Mouse (Mus musculus): ENCODE results near the gene Kti12. TPM values are rescaled to one million over a fixed set of nuclear protein-coding genes. Genes with fewer than 3 reads are reported as not detected.

The Kti12 gene
- total and polyA plus RNA-seq, 3 experiments: 65.3 to 90.5 TPM; not detected in 1

DNA sequence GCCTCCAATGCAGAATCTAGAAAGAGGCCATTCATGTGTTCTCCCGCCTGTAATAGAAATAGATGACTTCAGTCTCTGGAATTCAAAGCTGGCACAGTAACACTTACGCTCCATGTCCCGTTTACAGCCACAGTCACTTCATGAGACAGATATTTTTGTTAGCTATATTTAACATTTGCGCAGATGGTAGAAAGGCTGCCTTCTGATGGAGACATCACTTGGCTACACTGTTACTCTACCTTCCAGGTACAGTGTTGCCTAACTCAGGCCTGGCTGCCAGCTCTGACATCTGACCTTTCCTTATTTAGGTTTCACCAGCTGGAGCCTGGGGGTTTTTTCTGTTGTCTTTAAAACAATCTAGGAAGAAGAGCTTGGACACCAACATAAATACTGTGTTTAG, 9.6 kb upstream of the Kti12 start:
- no peak overlapping the region for H3K27ac ChIP-seq (ENCODE audit: control insufficient read depth, low read depth, low read length)
- no peak for TF ChIP-seq UBTF (IDR thresholded peaks at IDR 0.05; ENCODE audit: borderline replicate concordance, insufficient read depth, low read depth, low read length)
- H3K9ac ChIP-seq (ENCODE audit: control insufficient read depth, low read depth, low read length, poor library complexity, severe bottlenecking): no peak overlapping the region
- peaks cover 0 to 8% of the 10 kb centered on the region in 2 experiments; a peak in 2 of 4 replicates for H3K36me3 ChIP-seq (ENCODE audit: control insufficient read depth in 1 of 2, insufficient read depth in 2 of 2, low read length in 2 of 2)
- H3K27me3 ChIP-seq (ENCODE audit: control insufficient read depth in 1 of 2, insufficient read depth in 2 of 2, low read length in 2 of 2): no peaks in the 10 kb centered on the region
- no peaks in the 10 kb centered on the region; a peak in 2 of 4 replicates for H3K4me1 ChIP-seq (ENCODE audit: control insufficient read depth in 1 of 2, insufficient read depth in 2 of 2, low read length in 2 of 2)
- peaks cover 26% of the 10 kb centered on the region for H3K79me2 ChIP-seq (ENCODE audit: control insufficient read depth, insufficient read depth, low read length, poor library complexity)
- H3K4me3 ChIP-seq (ENCODE audit: control insufficient read depth in 1 of 2, insufficient read depth in 1 of 2, low read depth in 2 of 2, low read length in 2 of 2): no peak overlapping the region
- no peak for DNase-seq (ENCODE audit: low read depth, low spot score)
- no peaks in the 10 kb centered on the region for H3K9me3 ChIP-seq (replicated peaks; ENCODE audit: insufficient read depth, low read length)

DNA sequence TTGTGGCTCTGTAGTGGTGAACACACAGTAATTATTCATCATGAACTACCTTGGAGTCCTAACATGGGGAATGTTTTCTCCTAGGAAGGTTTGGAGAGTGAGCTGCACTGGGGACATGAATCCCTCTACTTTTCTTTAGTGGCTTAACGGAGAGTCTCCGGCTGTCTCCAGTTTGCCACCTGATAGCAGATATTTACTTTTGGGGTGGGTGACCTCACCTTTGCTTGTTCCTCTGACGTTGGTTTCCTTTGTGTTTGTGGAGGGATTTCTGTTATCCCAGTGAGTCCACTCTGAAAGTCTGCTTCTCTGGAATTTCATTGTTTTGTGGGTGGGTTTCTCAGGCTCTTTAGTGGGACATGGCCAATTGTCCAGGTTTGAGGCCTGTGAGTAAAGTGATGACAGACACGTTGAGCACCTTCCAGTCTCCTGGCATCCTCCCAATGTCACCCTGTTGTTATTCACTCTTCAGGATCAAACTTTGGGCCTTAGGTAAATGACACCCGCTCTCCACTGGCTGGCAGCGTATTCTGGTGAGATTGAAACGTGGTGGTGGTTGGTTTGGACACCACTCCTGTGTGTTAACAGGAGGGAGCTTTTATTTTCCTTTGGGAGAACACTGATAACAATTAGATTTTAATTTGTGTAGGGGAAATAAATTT, 5.5 kb upstream of the Kti12 start:
- Histone ChIP-seq H3K27ac (ENCODE audit: control insufficient read depth, low read depth, low read length) (no peak overlapping the region), H3K36me3 (ENCODE audit: control insufficient read depth in 1 of 2, insufficient read depth in 2 of 2, low read length in 2 of 2) (peaks cover 0 to 6% of the 10 kb centered on the region in 2 experiments; a peak in 2 of 4 replicates), H3K9me3 (replicated peaks; ENCODE audit: insufficient read depth, low read length) (no peaks in the 10 kb centered on the region), H3K4me1 (ENCODE audit: control insufficient read depth in 1 of 2, insufficient read depth in 2 of 2, low read length in 2 of 2) (peaks cover 0 to 1% of the 10 kb centered on the region in 2 experiments; a peak in 1 of 4 replicates), H3K79me2 (ENCODE audit: control insufficient read depth, insufficient read depth, low read length, poor library complexity) (peaks cover 6% of the 10 kb centered on the region), H3K9ac (ENCODE audit: control insufficient read depth, low read depth, low read length, poor library complexity, severe bottlenecking) (no peak overlapping the region), H3K27me3 (ENCODE audit: control insufficient read depth in 1 of 2, insufficient read depth in 2 of 2, low read length in 2 of 2) (no peaks in the 10 kb centered on the region), H3K4me3 (ENCODE audit: control insufficient read depth in 1 of 2, insufficient read depth in 1 of 2, low read depth in 2 of 2, low read length in 2 of 2) (no peak overlapping the region)
- no peak for DNase-seq (ENCODE audit: low read depth, low spot score)
- TF ChIP-seq GATA1 (IDR thresholded peaks at IDR 0.05; ENCODE audit: low read depth, low read length): no peak
- no peak for TF ChIP-seq GABPA (IDR thresholded peaks at IDR 0.05; ENCODE audit: low read depth, low read length)
- TF ChIP-seq POLR2AphosphoS2 (IDR thresholded peaks at IDR 0.05; ENCODE audit: low read length): no peak
- TF ChIP-seq SIN3A (IDR thresholded peaks at IDR 0.05; ENCODE audit: low read length): no peak
- no peak for TF ChIP-seq NRF1 (IDR thresholded peaks at IDR 0.05; ENCODE audit: insufficient read depth, low read depth, low read length, poor library complexity, severe bottlenecking)
- no peak for TF ChIP-seq POLR2A (IDR thresholded peaks at IDR 0.05; ENCODE audit: control insufficient read depth in 1 of 2, insufficient read depth in 1 of 2, low read depth in 1 of 2, low read length in 2 of 2, poor library complexity in 1 of 2)
- TF ChIP-seq UBTF (IDR thresholded peaks at IDR 0.05; ENCODE audit: borderline replicate concordance, insufficient read depth, low read depth, low read length): no peak
- no peak for TF ChIP-seq SMC3 (IDR thresholded peaks at IDR 0.05; ENCODE audit: low read depth, low read length)
- TF ChIP-seq MAX (IDR thresholded peaks at IDR 0.05; ENCODE audit: low read length): no peak
- TF ChIP-seq MAZ (IDR thresholded peaks at IDR 0.05; ENCODE audit: low read depth, low read length): no peak
- no peak for TF ChIP-seq EP300 (IDR thresholded peaks at IDR 0.05; ENCODE audit: low read depth in 1 of 2, low read length in 2 of 2)
- TF ChIP-seq KAT2A (conservative IDR thresholded peaks at IDR 0.05; ENCODE audit: low read depth, low read length): no peak
- no peak for TF ChIP-seq ZNF384 (IDR thresholded peaks at IDR 0.05; ENCODE audit: low read depth, low read length)
- no peak for TF ChIP-seq MEF2A (IDR thresholded peaks at IDR 0.05; ENCODE audit: extremely low read depth, insufficient replicate concordance, low read depth, low read length, poor library complexity, severe bottlenecking)
- TF ChIP-seq E2F4 (IDR thresholded peaks at IDR 0.05; ENCODE audit: borderline replicate concordance, low read depth, low read length): no peak
- TF ChIP-seq CHD1 (IDR thresholded peaks at IDR 0.05; ENCODE audit: low read depth, low read length): no peak
- no peak for TF ChIP-seq RCOR1 (IDR thresholded peaks at IDR 0.05; ENCODE audit: low read depth, low read length)
- TF ChIP-seq JUND (IDR thresholded peaks at IDR 0.05; ENCODE audit: low read depth, low read length): no peak
- TF ChIP-seq MYC (IDR thresholded peaks at IDR 0.05; ENCODE audit: low read depth, low read length): no peak
- TF ChIP-seq MXI1 (IDR thresholded peaks at IDR 0.05; ENCODE audit: low read depth, low read length): no peak

All from MEL (cell line).